Comparison of ENCODE assay signal across 15 mouse cellular contexts in the genomic region with DNA sequence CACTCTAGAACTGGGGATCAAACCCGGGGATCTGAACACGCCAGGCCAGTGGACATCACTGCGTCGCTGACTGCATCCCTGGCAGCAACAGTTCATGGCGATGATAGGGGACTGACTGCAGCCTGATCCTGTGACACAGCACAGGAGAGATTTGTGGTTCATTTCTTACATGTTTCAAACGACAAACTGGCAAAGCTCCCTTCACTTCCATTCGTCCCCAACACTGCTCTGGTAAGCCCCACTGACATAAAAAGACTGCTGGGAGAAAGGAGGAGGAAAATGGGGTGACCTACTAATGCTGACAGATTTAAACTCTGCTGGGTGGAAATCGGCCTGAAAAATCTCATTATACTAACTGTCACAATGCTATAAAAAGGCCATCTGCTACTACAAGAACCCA. TPM values are rescaled to one million over a fixed set of nuclear protein-coding genes. Genes with fewer than 3 reads are reported as not detected.
A peak's percentile ranks its signal among the peaks of the same experiment; 100 is the strongest.
DNase-seq lines count a peak whose midpoint lies in the region; ATAC-seq and TF ChIP-seq lines count a peak whose summit lies in the region.
"Had no signal": no experiment of that assay in that cellular context is flagged by ENCODE, and none has a peak within 500 bp of the region (broad histone marks: within the 10 kb centered on the region; RNA-seq: fewer than 3 reads in every experiment).

No protein-coding gene starts in this region.

- H3K27me3 ChIP-seq in kidney, embryonic 14.5 days (ENCODE audit: control insufficient read depth, insufficient read depth, low read length): no peaks in the 10 kb centered on the region
- no peaks in the 10 kb centered on the region for H3K27me3 ChIP-seq in neural tube, embryonic 15.5 days (replicated peaks)
- H3K27me3 ChIP-seq: forebrain, embryonic 13.5 days had no signal

- peak; percentile 39 to 54 for DNase-seq in cerebellum, adult 18-20 months
- no peak for DNase-seq in cerebellum, adult 11-12 months
- DNase-seq in gastrocnemius, adult 2 months: no peak
- no peak for DNase-seq in gastrocnemius, postnatal 4 days (ENCODE audit: low spot score in 2 of 2)
- DNase-seq in kidney, adult 9 months: no peak
- no peak for DNase-seq in neural tube, embryonic 10.5 days (ENCODE audit: extremely low spot score, low spot score)
- DNase-seq: heart, adult 2 months; heart, postnatal 10 days; lung, adult 18-20 months had no signal

- H3K4me2 ChIP-seq in kidney, embryonic 14.5 days (replicated peaks; ENCODE audit: low read depth, low read length): no peak overlapping the region
- no peak overlapping the region for H3K4me2 ChIP-seq in neural tube, embryonic 15.5 days
- H3K4me2 ChIP-seq: forebrain, embryonic 13.5 days had no signal

- peaks cover 39% of the 10 kb centered on the region for H3K36me3 ChIP-seq in kidney, embryonic 14.5 days (ENCODE audit: control insufficient read depth, insufficient read depth, low read length)
- peaks cover 22% of the 10 kb centered on the region for H3K36me3 ChIP-seq in neural tube, embryonic 15.5 days

- ATAC-seq in kidney, embryonic 14.5 days (ENCODE audit: low FRiP score, low TSS enrichment): no peak
- ATAC-seq in neural tube, embryonic 15.5 days (ENCODE audit: low FRiP score): no peak
- ATAC-seq: forebrain, embryonic 13.5 days; inflammation-experienced regulatory T-cells, adult 6 months had no signal

- H3K4me3 ChIP-seq in gastrocnemius, adult 2 months: no peak overlapping the region
- no peak overlapping the region for H3K4me3 ChIP-seq in kidney, embryonic 14.5 days (ENCODE audit: low read length)
- no peak overlapping the region for H3K4me3 ChIP-seq in neural tube, embryonic 15.5 days (replicated peaks)
- H3K4me3 ChIP-seq: forebrain, embryonic 13.5 days; heart, adult 2 months; midbrain, embryonic 10.5 days had no signal

- 70% methylated on average over 8 of the region's 8 CpGs for WGBS in kidney, embryonic 14.5 days
- 75% methylated on average over 8 of the region's 8 CpGs for WGBS in neural tube, embryonic 15.5 days

- intact Hi-C loops in gastrocnemius, adult 2 months (cut with DNase I): no loop called here

- peak overlapping the region; percentile 59 for H3K27ac ChIP-seq in gastrocnemius, adult 2 months
- peak overlapping the region; percentile 32; the same call in 1 of the 2 replicates for H3K27ac ChIP-seq in kidney, embryonic 14.5 days (ENCODE audit: low read depth, low read length)
- peak overlapping the region; percentile 54 for H3K27ac ChIP-seq in neural tube, embryonic 15.5 days (replicated peaks)
- H3K27ac ChIP-seq: forebrain, embryonic 13.5 days; heart, adult 2 months; kidney, postnatal 0 days; midbrain, embryonic 10.5 days had no signal

- TF ChIP-seq CTCF in gastrocnemius, adult 2 months (IDR thresholded peaks at IDR 0.05): no peak

- no peaks in the 10 kb centered on the region for H3K9me3 ChIP-seq in kidney, embryonic 14.5 days (ENCODE audit: control insufficient read depth, low read length)
- no peaks in the 10 kb centered on the region for H3K9me3 ChIP-seq in neural tube, embryonic 15.5 days (replicated peaks)
- H3K9me3 ChIP-seq: forebrain, embryonic 13.5 days; midbrain, embryonic 10.5 days had no signal

- H3K4me1 ChIP-seq in kidney, embryonic 14.5 days (ENCODE audit: control insufficient read depth, insufficient read depth, low read length): no peaks in the 10 kb centered on the region
- H3K4me1 ChIP-seq in neural tube, embryonic 15.5 days: peaks cover 32% of the 10 kb centered on the region
- H3K4me1 ChIP-seq: midbrain, embryonic 10.5 days had no signal

- H3K9ac ChIP-seq in kidney, embryonic 14.5 days (ENCODE audit: low read depth, low read length): no peak overlapping the region
- H3K9ac ChIP-seq in neural tube, embryonic 15.5 days (replicated peaks): no peak overlapping the region
- H3K9ac ChIP-seq: forebrain, embryonic 13.5 days had no signal

RNA-seq across cellular contexts. Expression of a gene that starts 15.2 kb away (rescaled TPM):
- 10 to 100 TPM; 15.3 to 21.9 TPM for total RNA-seq in gastrocnemius, adult 2 months (2021)
- total RNA-seq in gastrocnemius, postnatal 4 days (2021): 10 to 100 TPM; 42.5 to 43.7 TPM
- polyA plus RNA-seq in kidney, embryonic 14.5 days (2014; fragmentation: Nextera tagmentation; extraction: Ambion mirVana): 63.6 and 67.6 TPM in 2 replicates
- polyA plus RNA-seq in neural tube, embryonic 15.5 days (2015; fragmentation: Nextera tagmentation; extraction: Ambion mirVana): 90.1 and 96.3 TPM in 2 replicates

RNA-seq across cellular contexts. Expression of a gene that starts 16.2 kb away (rescaled TPM):
- total RNA-seq in gastrocnemius, adult 2 months (2021): 100 to 1,000 TPM; 116 TPM
- 100 to 1,000 TPM; 192 to 239 TPM for total RNA-seq in gastrocnemius, postnatal 4 days (2021)
- 86.2 and 126 TPM in 2 replicates for polyA plus RNA-seq in kidney, embryonic 14.5 days (2014; fragmentation: Nextera tagmentation; extraction: Ambion mirVana)
- 287 and 298 TPM in 2 replicates for polyA plus RNA-seq in neural tube, embryonic 15.5 days (2015; fragmentation: Nextera tagmentation; extraction: Ambion mirVana)

RNA-seq across cellular contexts. Expression of a gene that starts 29.1 kb away (rescaled TPM):
- 1 to 10 TPM; 3.2 to 4.4 TPM for total RNA-seq in gastrocnemius, adult 2 months (2021)
- total RNA-seq in gastrocnemius, postnatal 4 days (2021): 10 to 100 TPM; 33.3 to 38.3 TPM
- 17.0 and 25.0 TPM in 2 replicates for polyA plus RNA-seq in kidney, embryonic 14.5 days (2014; fragmentation: Nextera tagmentation; extraction: Ambion mirVana)
- polyA plus RNA-seq in neural tube, embryonic 15.5 days (2015; fragmentation: Nextera tagmentation; extraction: Ambion mirVana): 62.0 and 74.6 TPM in 2 replicates

RNA-seq across cellular contexts. Expression of a gene that starts 58.4 kb away (rescaled TPM):
- under 1 TPM; 0.10 to 0.31 TPM for total RNA-seq in gastrocnemius, adult 2 months (2021)
- under 1 TPM; 0.13 to 0.22 TPM for total RNA-seq in gastrocnemius, postnatal 4 days (2021)
- polyA plus RNA-seq in kidney, embryonic 14.5 days (2014; fragmentation: Nextera tagmentation; extraction: Ambion mirVana): 0.58 and 0.77 TPM in 2 replicates
- polyA plus RNA-seq in neural tube, embryonic 15.5 days (2015; fragmentation: Nextera tagmentation; extraction: Ambion mirVana): 1.2 and 2.1 TPM in 2 replicates

Comparison
In these comparisons a context has a peak if more than half of its experiments do, and no peak if none do; other contexts are left out.
1. DNase-seq: peak in cerebellum, adult 18-20 months (2 of 2); none in cerebellum, adult 11-12 months (single experiment), gastrocnemius, adult 2 months (single experiment), gastrocnemius, postnatal 4 days (0 of 2), kidney, adult 9 months (single experiment) and neural tube, embryonic 10.5 days (single experiment).
2. RNA of a gene that starts 29.1 kb away (total RNA-seq): 33.3 to 38.3 TPM in gastrocnemius, postnatal 4 days; 3.2 to 4.4 TPM in gastrocnemius, adult 2 months; every median in the first group is over 4 times any median in the second.
3. Peak in every context shown above with its lines, with median percentiles within 50 percentile points of each other: H3K27ac ChIP-seq.